Mouse (Mus musculus): ENCODE measurements at regions not wholly inside any gene's neighbourhood (a gene's known extent, or its start where the extent isn't known, plus 50 kb on each side); places are given as distances from the start of the nearest gene placed in this dataset.
A peak's percentile ranks its signal among the peaks of the same experiment; 100 is the strongest.

DNA sequence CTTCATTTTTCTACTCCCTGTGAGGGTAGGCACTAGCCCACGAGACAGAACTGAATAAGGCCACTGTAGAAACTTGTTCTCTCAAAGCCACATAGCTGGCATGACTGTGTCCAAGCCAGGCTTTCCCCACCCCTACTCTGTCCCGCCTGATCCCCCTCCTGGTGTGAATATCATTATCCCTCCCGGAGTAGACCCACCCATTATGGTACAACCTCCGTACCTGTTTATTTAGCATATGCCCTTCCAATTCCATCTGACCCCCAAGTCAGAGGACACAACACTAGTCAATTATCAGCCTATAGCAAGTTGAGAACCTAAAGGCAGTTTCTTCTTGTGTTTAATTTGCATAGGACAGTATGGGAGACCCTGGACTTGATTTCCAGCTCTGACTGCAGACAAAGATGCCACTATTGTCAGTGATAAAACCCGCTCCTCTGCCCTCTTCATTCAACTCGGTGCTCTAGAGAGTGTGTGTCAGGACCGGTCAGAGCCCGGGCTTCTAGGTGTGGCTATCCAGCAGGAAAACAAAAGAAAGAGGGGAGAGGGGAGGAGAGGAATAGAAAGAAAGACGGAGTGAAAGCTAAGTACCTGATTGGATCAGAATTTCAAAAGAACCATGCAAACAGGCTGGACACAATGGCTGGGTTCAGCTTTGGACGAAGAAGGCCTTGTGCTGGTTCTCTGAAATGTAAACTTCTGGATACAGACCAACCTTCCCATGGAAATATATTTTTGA, 115.1 kb upstream of the Med13l start:
- WGBS = 68% methylated on average over 10 of the region's 10 CpGs
- DNase-seq (ENCODE audit: low read depth, low spot score) = no peak

DNA sequence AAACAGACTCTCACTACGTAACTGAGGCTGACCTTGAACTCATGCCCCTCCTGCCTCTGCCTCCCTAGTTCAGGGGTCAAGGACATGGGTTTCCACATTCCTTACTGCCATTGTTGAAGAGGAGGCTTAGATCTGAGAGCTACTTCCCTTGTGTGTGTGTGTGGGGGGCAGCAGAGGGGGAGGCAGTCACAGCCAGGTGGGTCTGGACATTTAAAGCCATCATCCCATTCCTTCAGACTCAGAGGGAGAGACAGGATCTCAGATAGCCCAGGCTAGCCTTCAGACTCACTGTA, 114.5 kb upstream of the Med13l start:
- DNase-seq (ENCODE audit: low read depth, low spot score) = no peak
- 91% methylated on average over 1 of the region's 1 CpGs for WGBS

DNA sequence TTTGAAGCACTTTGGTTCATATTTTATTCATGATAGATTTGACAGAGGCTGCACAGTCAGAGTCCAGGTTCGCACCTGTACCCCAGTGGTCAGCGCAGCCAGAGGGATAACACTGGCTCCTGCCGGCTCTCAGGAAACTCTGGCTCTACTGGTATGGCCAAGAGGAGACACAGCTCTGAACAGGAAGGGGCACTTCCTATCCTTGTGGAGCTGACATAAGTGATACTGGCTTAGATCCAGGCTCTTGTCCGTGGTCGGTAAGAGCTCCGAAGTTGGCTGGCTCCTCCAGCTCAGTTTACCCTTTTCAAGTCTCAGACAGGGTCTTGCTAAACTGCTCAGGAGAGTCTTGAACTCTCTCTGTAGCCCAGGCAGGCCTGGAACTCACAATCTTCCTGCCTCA, 113.6 kb upstream of the Med13l start:
- no peak for DNase-seq (ENCODE audit: low read depth, low spot score)
- WGBS = 73% methylated on average over 6 of the region's 6 CpGs

DNA sequence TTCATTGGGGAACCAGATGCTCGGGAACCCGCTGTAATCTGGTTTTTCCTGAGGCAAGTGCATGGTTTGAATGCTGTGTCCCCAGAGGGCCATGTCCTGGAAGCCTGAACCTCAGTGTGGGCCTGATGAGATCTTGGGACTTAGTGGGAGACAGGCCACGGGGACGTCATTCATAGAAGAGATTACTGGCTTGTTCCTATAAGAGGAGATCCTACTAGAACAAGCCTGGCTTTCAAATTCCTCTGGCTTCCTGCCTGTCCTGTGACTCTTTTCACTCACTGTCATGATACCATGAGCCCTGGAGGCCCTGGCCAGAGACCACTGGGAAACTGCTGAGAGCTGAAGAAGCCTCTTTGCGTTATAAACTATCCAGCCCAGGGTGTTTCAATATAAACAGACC, 113.1 kb upstream of the Med13l start:
- DNase-seq (ENCODE audit: low read depth, low spot score) = no peak
- 85% methylated on average over 5 of the region's 5 CpGs for WGBS

DNA sequence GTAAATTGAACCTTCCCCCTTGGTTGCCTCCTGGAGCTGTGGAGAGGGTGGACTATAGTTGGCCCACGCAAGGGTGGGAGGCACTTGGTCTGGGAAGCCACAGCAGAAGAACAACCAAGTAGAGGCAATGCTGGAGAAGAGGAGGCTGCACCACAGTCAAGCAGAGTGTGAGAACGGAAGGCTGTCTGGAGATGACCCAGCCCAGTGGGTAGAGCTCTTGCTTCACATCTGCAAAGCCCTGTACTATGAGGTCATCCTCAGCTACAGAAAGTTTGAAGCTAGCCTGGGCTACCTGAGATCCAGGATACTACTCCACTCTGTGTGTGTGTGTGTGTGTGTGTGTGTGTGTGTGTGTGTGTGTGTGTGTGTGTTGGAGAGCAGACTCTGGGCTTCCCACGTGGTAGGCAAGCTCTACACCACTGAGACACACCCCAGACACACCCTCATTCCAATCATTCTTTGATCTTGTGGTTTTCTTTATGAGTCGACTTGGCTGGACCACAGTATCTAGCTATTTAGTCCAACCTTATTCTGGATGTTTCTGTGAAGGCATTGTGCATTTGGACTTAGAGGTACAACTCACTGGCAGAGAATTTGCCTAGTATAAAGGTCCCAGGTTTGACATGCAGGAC, 111.5 kb upstream of the Med13l start:
- peak; percentile 48 for DNase-seq (ENCODE audit: low read depth, low spot score)
- WGBS = 37% methylated on average over 4 of the region's 4 CpGs

DNA sequence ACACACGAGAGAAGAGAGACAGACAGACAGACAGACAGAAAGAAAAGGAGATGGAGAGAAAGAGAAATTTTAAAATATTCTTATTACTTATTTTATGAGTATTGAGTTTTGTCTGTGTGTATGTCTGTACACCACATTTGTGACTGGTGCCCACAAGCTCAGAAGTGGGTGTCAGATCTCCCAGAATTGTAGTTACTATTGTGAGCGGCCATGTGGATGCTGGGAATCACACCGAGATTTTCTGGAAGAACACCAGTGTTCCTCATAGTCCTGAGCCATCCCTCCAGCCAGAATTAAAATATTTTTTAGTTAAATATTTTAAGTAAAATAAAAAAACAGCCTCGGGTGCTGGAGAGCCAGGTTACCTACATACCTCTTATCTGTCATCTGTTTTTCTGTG, 110.6 kb upstream of the Med13l start:
- WGBS = 78% methylated on average over 4 of the region's 4 CpGs
- DNase-seq (ENCODE audit: low read depth, low spot score) = no peak

DNA sequence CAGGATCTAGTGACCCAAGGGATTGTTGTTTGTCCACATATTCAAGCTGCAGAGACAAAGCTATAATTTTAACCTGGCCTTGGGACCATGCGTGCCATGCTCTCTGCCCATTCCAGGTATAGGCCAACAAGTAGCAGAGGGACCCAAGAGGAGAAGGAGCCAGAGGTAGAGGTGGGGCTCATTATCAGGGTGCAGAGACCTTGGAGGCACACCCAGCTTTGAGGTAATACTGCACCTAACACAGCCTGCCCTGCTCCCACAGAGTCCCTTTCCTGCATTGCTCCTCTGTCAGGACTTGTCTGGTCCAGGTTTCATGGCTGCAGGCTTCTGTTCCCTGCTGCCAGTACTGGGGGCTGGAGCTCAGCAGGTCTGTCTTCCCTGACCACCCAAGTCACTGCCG, 108.4 kb upstream of the Med13l start:
- no peak for DNase-seq (ENCODE audit: low read depth, low spot score)

DNA sequence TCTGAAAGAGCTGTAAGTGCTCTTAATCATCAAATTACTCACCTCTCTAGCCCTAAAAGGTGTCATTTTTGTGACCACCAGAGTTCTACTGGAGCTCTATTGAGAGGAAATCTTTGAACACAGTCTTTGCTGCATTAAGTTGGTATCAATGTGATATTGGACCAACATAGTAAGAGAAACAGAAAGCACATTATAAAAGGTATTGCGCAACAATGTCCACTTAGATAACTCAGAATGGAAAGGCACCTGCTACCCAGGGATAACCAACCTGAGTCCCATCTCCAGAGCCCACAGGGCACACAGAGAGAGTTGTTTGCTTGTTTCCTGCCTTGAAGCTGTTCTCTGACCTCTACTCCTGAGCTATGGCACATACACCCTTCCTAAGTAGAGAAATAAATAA, 106.4 kb upstream of the Med13l start:
- 95% methylated on average over 1 of the region's 1 CpGs for WGBS
- no peak for DNase-seq (ENCODE audit: low read depth, low spot score)

More for the DNA sequence above, 108.4 kb upstream of the Med13l start:
- WGBS = 82% methylated on average over 2 of the region's 2 CpGs

DNA sequence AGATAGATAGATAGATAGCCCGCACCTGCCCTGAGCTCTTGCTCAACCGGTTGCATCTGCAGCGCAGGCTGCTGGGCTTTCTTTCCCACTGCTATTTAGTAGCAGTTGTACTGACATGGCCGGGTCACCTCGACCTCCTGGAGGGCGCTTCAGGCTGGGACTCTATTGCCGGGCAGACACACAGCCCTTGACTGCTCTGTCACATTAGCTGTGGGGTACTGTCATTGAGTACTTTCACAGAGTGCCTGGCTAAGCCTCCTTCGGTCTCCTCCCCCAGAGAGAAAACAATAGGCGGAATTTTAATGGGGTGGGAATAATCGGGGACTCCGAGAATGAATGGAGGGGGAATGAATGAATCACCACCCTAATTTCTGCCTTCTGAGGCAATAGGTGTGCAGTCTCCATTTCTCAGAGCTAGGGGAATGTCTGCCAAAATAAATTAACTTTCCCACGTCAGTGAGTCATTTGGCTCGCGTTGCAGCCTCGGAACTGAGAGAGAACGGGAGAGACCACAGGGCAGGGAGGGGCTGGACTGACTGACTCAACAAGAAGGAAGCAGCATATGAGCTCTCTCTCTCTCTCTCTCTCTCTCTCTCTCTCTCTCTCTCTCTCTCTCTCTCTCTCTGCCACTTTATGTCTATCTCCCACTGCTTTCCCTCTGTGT, 101.6 kb upstream of the Med13l start:
- WGBS = 9% methylated on average over 16 of the region's 16 CpGs
- DNase-seq (ENCODE audit: low read depth, low spot score) = peak; percentile 75

GRCm38 (mm10) chr5:118459391-118459792, 101.1 kb upstream of the Med13l start:
- DNase-seq (ENCODE audit: low read depth, low spot score) = peak; percentile 68
- 5% methylated on average over 12 of the region's 12 CpGs for WGBS

- no peak for DNase-seq (ENCODE audit: low read depth, low spot score)
- 77% methylated on average over 4 of the region's 4 CpGs for WGBS
Observed at GRCm38 (mm10) chr5:118461967-118462366, 98.5 kb upstream of the Med13l start.

DNA sequence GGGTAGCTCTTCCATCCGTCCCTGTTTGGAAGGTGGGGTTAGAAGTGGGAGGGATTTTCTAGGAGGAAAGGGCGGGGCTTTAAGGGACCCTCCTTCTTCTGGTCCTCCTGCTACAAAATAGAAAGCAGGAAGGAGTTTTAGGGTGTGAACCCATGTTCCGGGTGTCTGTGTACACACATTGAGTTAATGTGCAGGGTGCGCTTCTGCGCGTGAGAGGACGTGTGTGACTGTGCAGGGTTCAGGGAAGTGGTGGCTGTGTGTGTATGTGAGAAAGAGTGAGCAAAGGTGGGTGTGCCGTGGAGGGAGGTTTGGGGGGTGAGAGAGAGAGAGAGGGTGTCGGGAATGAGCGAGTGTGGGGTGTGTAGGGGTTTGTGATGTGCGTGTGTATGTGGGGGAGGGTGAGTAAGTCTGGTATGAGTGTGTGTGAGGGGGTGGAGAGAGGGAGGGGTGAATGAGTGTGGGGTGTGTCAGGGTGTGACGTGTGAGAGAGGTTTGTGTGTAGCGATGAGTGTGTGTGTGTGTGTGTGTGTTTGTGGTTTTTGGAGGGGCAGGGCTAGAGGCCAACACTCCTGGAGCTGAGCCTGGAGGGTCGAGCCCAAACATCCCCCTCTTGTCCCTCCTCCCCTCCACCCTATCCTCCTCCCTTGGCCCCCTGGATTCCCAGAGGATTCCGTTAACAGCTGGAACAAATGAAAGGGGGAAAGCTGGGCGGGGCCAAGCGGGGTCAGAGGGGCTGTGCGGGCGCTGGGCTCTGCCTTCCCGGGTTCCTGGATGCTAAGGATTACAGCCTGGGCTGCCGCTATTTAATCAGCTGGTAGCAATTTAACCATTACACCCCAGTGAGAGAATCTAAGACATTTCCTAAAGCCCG, 95.3 kb upstream of the Med13l start:
- no peak for DNase-seq (ENCODE audit: low read depth, low spot score)
- 4% methylated on average over 22 of the region's 22 CpGs for WGBS

GRCm38 (mm10) chr5:118465991-118466750, 94.3 kb upstream of the Med13l start:
- WGBS = 4% methylated on average over 10 of the region's 10 CpGs
- DNase-seq (ENCODE audit: low read depth, low spot score) = peak; percentile 95

DNA sequence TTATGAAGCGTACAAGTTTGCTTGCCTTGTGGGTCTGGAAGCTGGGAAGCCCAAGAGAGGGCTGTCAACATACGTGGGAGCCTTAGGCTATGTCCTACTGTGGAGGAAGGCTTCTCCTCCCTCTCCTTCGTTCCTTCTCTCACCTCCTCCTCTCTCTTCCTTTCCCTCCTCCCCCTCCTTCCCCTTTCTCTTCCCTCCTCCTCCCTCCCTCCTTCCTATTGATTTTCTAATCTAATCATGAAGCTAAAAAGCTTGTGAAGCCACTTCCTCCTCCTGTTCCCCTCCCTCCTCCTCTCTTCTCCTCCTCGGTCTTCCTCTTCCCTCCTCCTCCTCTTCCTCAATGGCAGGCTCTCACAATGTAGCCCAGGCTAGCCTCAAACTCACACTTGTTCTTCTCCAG, 91.7 kb upstream of the Med13l start:
- DNase-seq (ENCODE audit: low read depth, low spot score) = no peak
- 58% methylated on average over 4 of the region's 4 CpGs for WGBS

DNA sequence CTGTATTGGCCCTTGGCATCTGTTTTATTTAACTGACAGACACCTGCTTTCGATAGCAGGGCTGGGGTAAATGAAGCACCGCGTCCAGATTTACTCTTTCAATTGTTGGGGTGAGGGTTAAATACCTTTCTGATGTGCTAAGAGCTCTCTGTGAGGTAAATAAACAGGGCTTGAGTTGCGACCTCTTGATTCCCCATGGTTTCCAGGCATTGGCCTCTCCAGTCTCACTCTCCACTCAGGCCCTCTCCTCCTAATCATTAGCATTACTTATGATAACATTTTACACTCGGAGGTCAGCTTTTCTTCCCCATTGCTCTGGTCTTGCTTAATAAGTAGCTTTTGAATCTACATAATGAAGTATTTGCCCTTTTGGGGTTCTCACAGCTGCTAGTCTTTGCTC, 88.9 kb upstream of the Med13l start:
- WGBS = 76% methylated on average over 5 of the region's 5 CpGs
- DNase-seq (ENCODE audit: low read depth, low spot score) = no peak

DNA sequence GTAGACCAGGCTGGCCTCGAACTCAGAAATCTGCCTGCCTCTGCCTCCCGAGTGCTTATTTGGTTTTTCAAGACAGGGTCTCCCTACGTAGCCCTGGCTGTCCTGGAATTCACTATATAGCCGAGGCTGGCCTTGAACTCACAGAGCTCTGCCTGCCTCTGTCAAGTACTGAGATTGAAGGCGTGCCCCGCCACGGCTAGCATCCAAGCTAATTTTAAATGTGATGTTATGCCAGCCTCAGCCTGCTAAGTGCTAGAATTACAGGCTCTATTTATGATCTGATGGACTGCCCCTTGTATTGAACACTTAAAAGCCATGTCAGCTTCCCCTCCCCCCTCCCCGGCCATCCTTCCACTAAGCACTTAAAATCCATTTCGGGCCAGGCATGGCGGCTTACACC, 88.2 kb upstream of the Med13l start:
- WGBS = 88% methylated on average over 10 of the region's 10 CpGs
- DNase-seq (ENCODE audit: low read depth, low spot score) = no peak

GRCm38 (mm10) chr5:118473128-118473730, 87.2 kb upstream of the Med13l start:
- 69% methylated on average over 5 of the region's 5 CpGs for WGBS
- no peak for DNase-seq (ENCODE audit: low read depth, low spot score)

DNA sequence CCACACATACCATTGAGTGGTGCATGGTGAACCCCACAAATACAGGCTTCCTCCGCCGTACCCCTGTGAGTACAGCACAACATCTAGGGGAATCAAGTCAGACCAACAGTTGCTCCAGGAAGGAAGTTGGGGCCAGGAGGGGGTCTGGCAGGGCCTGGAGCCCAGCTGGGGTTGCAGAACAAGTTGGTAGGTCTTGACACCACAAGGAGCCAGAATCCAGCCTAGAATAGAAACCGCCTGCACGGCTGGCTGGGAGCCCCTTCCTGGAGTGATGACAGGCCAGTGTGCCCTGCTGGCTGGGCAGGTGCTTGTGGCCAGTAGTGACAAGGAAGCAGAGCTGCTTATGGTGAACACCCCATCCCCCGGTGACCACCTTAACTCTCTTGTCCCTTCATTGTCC, 83.9 kb upstream of the Med13l start:
- DNase-seq (ENCODE audit: low read depth, low spot score) = no peak
- 73% methylated on average over 5 of the region's 5 CpGs for WGBS

Data from large intestine, adult 2 months (tissue).